Mouse (Mus musculus): ENCODE measurements at regions not wholly inside any gene's neighbourhood (a gene's known extent, or its start where the extent isn't known, plus 50 kb on each side); places are given as distances from the start of the nearest gene placed in this dataset.

GRCm38 (mm10) chr11:63785281-63785886 lies 136.7 kb downstream of the Hs3st3b1 start:
- TF ChIP-seq MAFK (IDR thresholded peaks at IDR 0.05; ENCODE audit: insufficient read depth, low read depth, low read length), result no peak
- no peak for TF ChIP-seq ZNF384 (IDR thresholded peaks at IDR 0.05; ENCODE audit: low read depth, low read length)

Data from ES-E14 (cell line).